Mouse (Mus musculus): Measurements from ENCODE around the gene Spice1. TPM values are rescaled to one million over a fixed set of nuclear protein-coding genes. Genes with fewer than 3 reads are reported as not detected.

Spice1 gene
- polyA plus RNA-seq, 1 experiment from 2014 or later, result 16.0 TPM

GRCm38 (mm10) chr16:44434931-44435330, 88.0 kb downstream of the Spice1 start:
- Histone ChIP-seq H3K4me3 (ENCODE audit: low read length) (no peak overlapping the region), H3K4me2 (ENCODE audit: low read depth, low read length) (no peak overlapping the region), H3K9ac (ENCODE audit: low read depth, low read length) (no peak overlapping the region), H3K4me1 (ENCODE audit: control insufficient read depth, insufficient read depth, low read length) (no peaks in the 10 kb centered on the region), H3K27me3 (replicated peaks; ENCODE audit: control insufficient read depth, insufficient read depth, low read length) (no peaks in the 10 kb centered on the region), H3K9me3 (ENCODE audit: control insufficient read depth, low read length) (no peaks in the 10 kb centered on the region), H3K36me3 (ENCODE audit: control insufficient read depth, insufficient read depth, low read length) (no peaks in the 10 kb centered on the region), H3K27ac (ENCODE audit: low read length) (no peak overlapping the region)
- no peak for ATAC-seq
- WGBS, result 83% methylated on average over 7 of the region's 7 CpGs

DNA sequence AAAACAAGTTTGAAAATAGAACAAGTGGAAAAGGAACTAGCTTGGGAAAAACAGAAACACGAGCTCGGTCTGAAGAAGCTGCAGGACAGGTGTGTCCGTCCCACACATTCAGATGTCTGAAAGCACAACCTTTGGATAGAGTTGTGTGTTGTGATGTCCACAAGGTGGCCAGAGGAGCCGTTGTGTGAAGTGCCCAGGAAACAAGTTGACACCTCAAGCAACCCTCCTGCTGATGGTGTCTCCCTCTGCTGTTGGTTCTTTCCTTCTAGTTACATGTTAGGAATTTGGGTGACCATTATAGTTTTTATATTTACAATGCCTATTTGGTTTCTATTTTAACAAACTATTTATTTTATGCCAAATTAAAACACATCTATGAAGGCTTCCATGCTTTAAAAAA, 88.6 kb downstream of the Spice1 start:
- Histone ChIP-seq H3K9ac (ENCODE audit: low read depth, low read length) (no peak overlapping the region), H3K27ac (ENCODE audit: low read length) (no peak overlapping the region), H3K9me3 (ENCODE audit: control insufficient read depth, low read length) (no peaks in the 10 kb centered on the region), H3K4me1 (ENCODE audit: control insufficient read depth, insufficient read depth, low read length) (no peaks in the 10 kb centered on the region), H3K4me3 (ENCODE audit: low read length) (no peak overlapping the region), H3K4me2 (ENCODE audit: low read depth, low read length) (no peak overlapping the region), H3K27me3 (replicated peaks; ENCODE audit: control insufficient read depth, insufficient read depth, low read length) (no peaks in the 10 kb centered on the region), H3K36me3 (ENCODE audit: control insufficient read depth, insufficient read depth, low read length) (no peaks in the 10 kb centered on the region)
- ATAC-seq, result no peak
- WGBS, result 68% methylated on average over 4 of the region's 4 CpGs

Other genes starting within 250 kb of the Spice1 start
- gene Atp6v1a, start 207.4 kb upstream of the Spice1 start, polyA plus RNA-seq (2015; fragmentation: Nextera tagmentation; extraction: Ambion mirVana), result 73.0 and 85.2 TPM in 2 replicates
- gene Naa50, start 207.3 kb upstream of the Spice1 start, polyA plus RNA-seq (2015; fragmentation: Nextera tagmentation; extraction: Ambion mirVana), result 76.3 and 82.6 TPM in 2 replicates
- gene Usf3, start 173.9 kb upstream of the Spice1 start, polyA plus RNA-seq (2015; fragmentation: Nextera tagmentation; extraction: Ambion mirVana), result 2.0 and 2.3 TPM in 2 replicates
- gene Sidt1, start 13.9 kb upstream of the Spice1 start, polyA plus RNA-seq (2015; fragmentation: Nextera tagmentation; extraction: Ambion mirVana), result 1.2 and 1.3 TPM in 2 replicates
- gene Cfap44, start 47.7 kb downstream of the Spice1 start, polyA plus RNA-seq (2015; fragmentation: Nextera tagmentation; extraction: Ambion mirVana), result 0.10 TPM in 1 of 2 replicates, not detected in the other
- 8.3 and 8.8 TPM in 2 replicates for gene Boc, start 211.8 kb downstream of the Spice1 start, polyA plus RNA-seq (2015; fragmentation: Nextera tagmentation; extraction: Ambion mirVana)

Data from intestine, embryonic 16.5 days (tissue).